In genomic region chr5:48599481-48600040, GRCm38 (mm10) we compare ENCODE assay signal across 8 mouse cellular contexts.
DNase-seq lines count a peak whose midpoint lies in the region; ATAC-seq lines count a peak whose summit lies in the region.
"Had no signal": no experiment of that assay in that cellular context is flagged by ENCODE, and none has a peak within 500 bp of the region (broad histone marks: within the 10 kb centered on the region; RNA-seq: fewer than 3 reads in every experiment).

No protein-coding gene starts in this region.

- peak; percentile 11 for DNase-seq in right cerebral cortex, postnatal 4 days
- DNase-seq in right cerebral cortex, postnatal 25 days = no peak
- DNase-seq in embryonic facial prominence, embryonic 11.5 days (ENCODE audit: low spot score) = peak; percentile 28
- peak; percentile 44 for DNase-seq in limb, embryonic 11.5 days (ENCODE audit: low spot score)
- DNase-seq in natural killer cell, adult 2 months (ENCODE audit: low spot score in 2 of 2) = no peak
- DNase-seq in adrenal gland, postnatal 10 days = no peak

- H3K27me3 ChIP-seq in embryonic facial prominence, embryonic 11.5 days (ENCODE audit: control insufficient read depth, insufficient read depth, low read length) = no peaks in the 10 kb centered on the region
- no peaks in the 10 kb centered on the region for H3K27me3 ChIP-seq in limb, embryonic 11.5 days (ENCODE audit: control insufficient read depth, insufficient read depth, low read length)

- peak overlapping the region; percentile 23 for H3K4me3 ChIP-seq in embryonic facial prominence, embryonic 11.5 days (ENCODE audit: low read depth, low read length)
- H3K4me3 ChIP-seq in limb, embryonic 11.5 days (ENCODE audit: low read depth, low read length) = peak overlapping the region; percentile 17
- H3K4me3 ChIP-seq: myocyte had no signal

- H3K9me3 ChIP-seq in embryonic facial prominence, embryonic 11.5 days (replicated peaks; ENCODE audit: control insufficient read depth, low read length) = no peaks in the 10 kb centered on the region
- no peaks in the 10 kb centered on the region for H3K9me3 ChIP-seq in limb, embryonic 11.5 days (ENCODE audit: control insufficient read depth, low read length)

- no peaks in the 10 kb centered on the region for H3K36me3 ChIP-seq in embryonic facial prominence, embryonic 11.5 days (replicated peaks; ENCODE audit: control insufficient read depth, insufficient read depth, low read depth, low read length)
- H3K36me3 ChIP-seq in limb, embryonic 11.5 days (ENCODE audit: control insufficient read depth, insufficient read depth, low read length) = no peaks in the 10 kb centered on the region

- no peak overlapping the region for H3K27ac ChIP-seq in embryonic facial prominence, embryonic 11.5 days (replicated peaks; ENCODE audit: low read depth, low read length)
- no peak overlapping the region for H3K27ac ChIP-seq in limb, embryonic 11.5 days (replicated peaks; ENCODE audit: low read depth, low read length)

- H3K9ac ChIP-seq in embryonic facial prominence, embryonic 11.5 days (replicated peaks; ENCODE audit: low read length) = peak overlapping the region; percentile 49; the same call in 1 of the 2 replicates
- H3K9ac ChIP-seq in limb, embryonic 11.5 days (ENCODE audit: low read length) = peak overlapping the region; percentile 7; the same call in 1 of the 2 replicates

- peak overlapping the region; percentile 55 for H3K4me2 ChIP-seq in embryonic facial prominence, embryonic 11.5 days (ENCODE audit: low read depth, low read length)
- peak overlapping the region; percentile 46 for H3K4me2 ChIP-seq in limb, embryonic 11.5 days (ENCODE audit: low read depth, severe bottlenecking)

- ATAC-seq in embryonic facial prominence, embryonic 11.5 days (replicated peaks; ENCODE audit: insufficient number of reproducible peaks, low FRiP score, low TSS enrichment, low read depth) = peak; percentile 73; the same call in 1 of the 2 replicates
- peak; percentile 57; the same call in 1 of the 2 replicates for ATAC-seq in limb, embryonic 11.5 days (ENCODE audit: insufficient number of reproducible peaks, low FRiP score, low TSS enrichment, low read depth)
- ATAC-seq in monocyte, adult 5-6 weeks (replicated peaks; ENCODE audit: insufficient number of reproducible peaks, low FRiP score, low TSS enrichment, poor library complexity, severe bottlenecking) = no peak

- WGBS in embryonic facial prominence, embryonic 11.5 days = under 1% methylated on average over 12 of the region's 12 CpGs
- 1% methylated on average over 12 of the region's 12 CpGs for WGBS in limb, embryonic 11.5 days

- H3K4me1 ChIP-seq in embryonic facial prominence, embryonic 11.5 days (ENCODE audit: control insufficient read depth, insufficient read depth, low read length) = no peaks in the 10 kb centered on the region
- no peaks in the 10 kb centered on the region for H3K4me1 ChIP-seq in limb, embryonic 11.5 days (ENCODE audit: control insufficient read depth, insufficient read depth, low read length)

Comparison
In these comparisons a context has a peak if more than half of its experiments do, and no peak if none do; other contexts are left out.
1. DNase-seq: peak in right cerebral cortex, postnatal 4 days (single experiment), embryonic facial prominence, embryonic 11.5 days (single experiment) and limb, embryonic 11.5 days (single experiment); none in right cerebral cortex, postnatal 25 days (single experiment), natural killer cell, adult 2 months (0 of 2) and adrenal gland, postnatal 10 days (single experiment).